Mouse (Mus musculus): ENCODE data around the gene Gm12184. TPM values are rescaled to one million over a fixed set of nuclear protein-coding genes. Genes with fewer than 3 reads are reported as not detected.

The Gm12184 gene
- polyA plus RNA-seq, 1 experiment from 2014 or later: 4.4 TPM

- Histone ChIP-seq H3K4me3 (ENCODE audit: low read depth, low read length) (no peak overlapping the region), H3K9ac (replicated peaks; ENCODE audit: low read depth) (no peak overlapping the region), H3K9me3 (ENCODE audit: low read length) (no peaks in the 10 kb centered on the region), H3K27ac (ENCODE audit: low read length) (no peak overlapping the region), H3K4me1 (ENCODE audit: insufficient read depth, low read depth, low read length) (no peaks in the 10 kb centered on the region), H3K36me3 (ENCODE audit: insufficient read depth, low read length) (peaks cover 43% of the 10 kb centered on the region), H3K4me2 (replicated peaks; ENCODE audit: low read depth, low read length) (no peak overlapping the region), H3K27me3 (replicated peaks; ENCODE audit: insufficient read depth, low read length) (no peaks in the 10 kb centered on the region)
- ATAC-seq (0 out of 2 replicates have a peak, but pooled peaks have one; percentile 12), DNase-seq (ENCODE audit: low spot score) (no peak)
- 60% methylated on average over 16 of the region's 16 CpGs for WGBS
- TF ChIP-seq CTCF (IDR thresholded peaks at IDR 0.05) (no peak), EP300 (IDR thresholded peaks at IDR 0.05) (no peak)
Observed at GRCm38 (mm10) chr11:48808737-48809433, 17.6 kb downstream of the Gm12184 start.

GRCm38 (mm10) chr11:48808304-48808646 lies 18.2 kb downstream of the Gm12184 start:
- DNase-seq (ENCODE audit: low spot score) (no peak), ATAC-seq (no peak)
- no peak for TF ChIP-seq EP300 (IDR thresholded peaks at IDR 0.05)
- TF ChIP-seq CTCF (IDR thresholded peaks at IDR 0.05): no peak
- H3K4me1 ChIP-seq (ENCODE audit: insufficient read depth, low read depth, low read length): no peaks in the 10 kb centered on the region
- H3K4me3 ChIP-seq (ENCODE audit: low read depth, low read length): no peak overlapping the region
- H3K9ac ChIP-seq (replicated peaks; ENCODE audit: low read depth): no peak overlapping the region
- peaks cover 48% of the 10 kb centered on the region for H3K36me3 ChIP-seq (ENCODE audit: insufficient read depth, low read length)
- H3K9me3 ChIP-seq (ENCODE audit: low read length): no peaks in the 10 kb centered on the region
- H3K27ac ChIP-seq (ENCODE audit: low read length): no peak overlapping the region
- H3K27me3 ChIP-seq (replicated peaks; ENCODE audit: insufficient read depth, low read length): no peaks in the 10 kb centered on the region
- no peak overlapping the region for H3K4me2 ChIP-seq (replicated peaks; ENCODE audit: low read depth, low read length)

GRCm38 (mm10) chr11:48807563-48808303 lies 18.7 kb downstream of the Gm12184 start:
- H3K9ac ChIP-seq (replicated peaks; ENCODE audit: low read depth): no peak overlapping the region
- H3K36me3 ChIP-seq (ENCODE audit: insufficient read depth, low read length): peaks cover 53% of the 10 kb centered on the region
- no peaks in the 10 kb centered on the region for H3K4me1 ChIP-seq (ENCODE audit: insufficient read depth, low read depth, low read length)
- DNase-seq (ENCODE audit: low spot score) (no peak), ATAC-seq (no peak)
- TF ChIP-seq EP300 (IDR thresholded peaks at IDR 0.05): no peak
- TF ChIP-seq CTCF (IDR thresholded peaks at IDR 0.05): no peak
- WGBS: 47% methylated on average over 14 of the region's 14 CpGs
- H3K4me2 ChIP-seq (replicated peaks; ENCODE audit: low read depth, low read length): no peak overlapping the region
- H3K27ac ChIP-seq (ENCODE audit: low read length): no peak overlapping the region
- H3K27me3 ChIP-seq (replicated peaks; ENCODE audit: insufficient read depth, low read length): no peaks in the 10 kb centered on the region
- no peaks in the 10 kb centered on the region for H3K9me3 ChIP-seq (ENCODE audit: low read length)
- no peak overlapping the region for H3K4me3 ChIP-seq (ENCODE audit: low read depth, low read length)

GRCm38 (mm10) chr11:48806856-48807562 lies 19.4 kb downstream of the Gm12184 start:
- DNase-seq (ENCODE audit: low spot score) (no peak), ATAC-seq (no peak)
- H3K27me3 ChIP-seq (replicated peaks; ENCODE audit: insufficient read depth, low read length): no peaks in the 10 kb centered on the region
- H3K27ac ChIP-seq (ENCODE audit: low read length): no peak overlapping the region
- TF ChIP-seq EP300 (IDR thresholded peaks at IDR 0.05) (no peak), CTCF (IDR thresholded peaks at IDR 0.05) (no peak)
- H3K9ac ChIP-seq (replicated peaks; ENCODE audit: low read depth): no peak overlapping the region
- H3K9me3 ChIP-seq (ENCODE audit: low read length): no peaks in the 10 kb centered on the region
- H3K4me3 ChIP-seq (ENCODE audit: low read depth, low read length): no peak overlapping the region
- WGBS: 56% methylated on average over 21 of the region's 21 CpGs
- no peak overlapping the region for H3K4me2 ChIP-seq (replicated peaks; ENCODE audit: low read depth, low read length)
- no peaks in the 10 kb centered on the region for H3K4me1 ChIP-seq (ENCODE audit: insufficient read depth, low read depth, low read length)
- H3K36me3 ChIP-seq (ENCODE audit: insufficient read depth, low read length): peaks cover 54% of the 10 kb centered on the region

GRCm38 (mm10) chr11:48804922-48805321 lies 21.5 kb downstream of the Gm12184 start:
- Histone ChIP-seq H3K4me3 (ENCODE audit: low read depth, low read length) (no peak overlapping the region), H3K4me1 (ENCODE audit: insufficient read depth, low read depth, low read length) (peaks cover 6% of the 10 kb centered on the region; the same call in 1 of the 2 replicates), H3K27me3 (replicated peaks; ENCODE audit: insufficient read depth, low read length) (no peaks in the 10 kb centered on the region), H3K27ac (ENCODE audit: low read length) (no peak overlapping the region), H3K36me3 (ENCODE audit: insufficient read depth, low read length) (peaks cover 52% of the 10 kb centered on the region), H3K9ac (replicated peaks; ENCODE audit: low read depth) (no peak overlapping the region), H3K9me3 (ENCODE audit: low read length) (no peaks in the 10 kb centered on the region), H3K4me2 (replicated peaks; ENCODE audit: low read depth, low read length) (no peak overlapping the region)
- WGBS: 74% methylated on average over 2 of the region's 2 CpGs
- DNase-seq (ENCODE audit: low spot score): no peak
- no peak for ATAC-seq
- TF ChIP-seq CTCF (IDR thresholded peaks at IDR 0.05): no peak
- TF ChIP-seq EP300 (IDR thresholded peaks at IDR 0.05): no peak

- DNase-seq (ENCODE audit: low spot score) (no peak), ATAC-seq (no peak)
- Histone ChIP-seq H3K27ac (ENCODE audit: low read length) (no peak overlapping the region), H3K9ac (replicated peaks; ENCODE audit: low read depth) (no peak overlapping the region), H3K4me3 (ENCODE audit: low read depth, low read length) (no peak overlapping the region), H3K4me2 (replicated peaks; ENCODE audit: low read depth, low read length) (no peak overlapping the region), H3K9me3 (ENCODE audit: low read length) (no peaks in the 10 kb centered on the region), H3K36me3 (ENCODE audit: insufficient read depth, low read length) (peaks cover 52% of the 10 kb centered on the region), H3K27me3 (replicated peaks; ENCODE audit: insufficient read depth, low read length) (no peaks in the 10 kb centered on the region), H3K4me1 (ENCODE audit: insufficient read depth, low read depth, low read length) (peaks cover 6% of the 10 kb centered on the region; the same call in 1 of the 2 replicates)
- 94% methylated on average over 2 of the region's 2 CpGs for WGBS
- TF ChIP-seq EP300 (IDR thresholded peaks at IDR 0.05) (no peak), CTCF (IDR thresholded peaks at IDR 0.05) (no peak)
Observed at GRCm38 (mm10) chr11:48803988-48804387, 22.5 kb downstream of the Gm12184 start.
